Mouse (Mus musculus) spleen, postnatal 14 days (tissue): Measurements from ENCODE around the gene Ms4a18.

ENCODE experiments used
- DNase-seq, 2 experiments: peaks; one replicate each; pipeline ENCODE4 v3.0.0; 2021 to 2022; ENCODE audit warnings: low spot score in 2 of 2

Ms4a18 gene

GRCm38 (mm10) chr19:10984551-10984950, 33.3 kb downstream of the Ms4a18 start:
- no peak for DNase-seq

- peak in 1 of 2 experiments; percentile 28 for DNase-seq
Observed at GRCm38 (mm10) chr19:10983146-10983545, 34.7 kb downstream of the Ms4a18 start.

DNA sequence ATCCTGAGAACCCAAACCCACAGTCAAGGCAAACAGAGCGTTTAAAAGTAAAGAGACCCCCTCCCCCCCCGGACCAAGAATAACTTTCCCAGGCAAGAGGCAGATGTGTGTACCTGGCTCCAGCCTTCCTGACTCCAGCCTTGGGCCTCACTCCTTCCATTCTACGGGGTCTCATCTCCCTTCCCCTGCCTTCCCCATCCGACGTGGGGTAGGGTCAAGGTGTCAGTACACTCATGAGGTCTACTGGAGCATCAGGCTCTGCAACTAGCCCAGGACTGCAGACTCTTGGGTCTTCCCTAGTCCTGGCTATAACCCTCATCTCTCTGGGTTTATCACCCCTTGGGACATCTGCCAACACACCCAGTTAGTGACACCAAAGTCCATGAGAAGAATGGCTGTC, 37.6 kb downstream of the Ms4a18 start:
- no peak for DNase-seq

- peak; percentile 73 to 83 for DNase-seq
Observed at GRCm38 (mm10) chr19:10979184-10980168, 38.4 kb downstream of the Ms4a18 start.

- DNase-seq = no peak
Observed at GRCm38 (mm10) chr19:10976318-10976717, 41.5 kb downstream of the Ms4a18 start.

DNA sequence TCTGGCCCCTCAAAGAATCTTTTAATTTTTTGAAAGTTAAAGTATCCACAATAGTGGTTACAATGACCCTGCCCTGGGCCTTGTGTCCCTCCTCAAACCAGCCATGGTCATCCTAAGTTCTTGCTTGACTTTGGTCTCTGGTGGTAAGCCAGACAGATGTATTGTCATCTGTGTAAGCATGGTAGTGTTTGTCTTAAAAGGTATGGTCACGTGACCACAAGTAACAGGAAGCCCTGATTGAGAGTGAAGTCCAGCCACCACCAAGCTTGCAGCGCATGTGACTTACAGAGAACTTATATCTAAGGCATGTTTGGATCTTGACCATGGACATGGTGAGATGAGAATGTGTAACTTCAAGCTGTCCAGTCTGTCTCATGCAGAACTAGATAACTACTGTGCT, 42.6 kb downstream of the Ms4a18 start:
- DNase-seq = no peak

DNA sequence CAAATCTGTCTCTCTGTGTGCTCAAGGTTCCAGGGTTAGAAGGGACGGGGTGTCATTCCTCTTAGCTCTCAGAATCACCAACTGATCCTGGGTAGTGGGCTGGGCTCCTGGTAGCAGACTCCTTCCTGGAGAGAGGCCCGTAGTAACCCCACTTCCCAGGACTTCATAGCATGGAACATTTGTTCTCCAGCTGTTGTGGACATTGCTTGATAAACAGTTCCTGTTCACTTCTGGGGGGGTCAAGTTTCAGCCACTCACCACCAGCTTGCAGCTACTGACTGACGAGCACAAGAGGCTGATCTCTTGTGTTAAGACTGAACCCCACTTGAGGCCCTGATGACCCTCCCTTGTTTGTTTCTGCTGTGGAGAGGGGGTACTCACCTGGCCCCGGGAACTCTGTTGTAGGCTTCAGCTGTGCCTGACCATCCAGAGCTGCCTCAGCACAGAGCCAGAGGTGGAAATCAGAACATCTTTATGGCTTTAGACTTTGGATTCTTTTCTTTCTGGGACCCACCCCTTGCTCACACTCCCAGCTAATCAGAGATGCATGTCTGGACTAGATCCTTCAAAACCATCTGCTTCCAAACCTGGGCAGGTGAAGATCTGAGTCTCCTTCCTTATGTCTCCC, 43.5 kb downstream of the Ms4a18 start, which contains the start of gene Ms4a10:
TSS of gene Ms4a10 (minus strand) at position 433 of the 628 bp plus-strand sequence.
- no peak for DNase-seq

DNA sequence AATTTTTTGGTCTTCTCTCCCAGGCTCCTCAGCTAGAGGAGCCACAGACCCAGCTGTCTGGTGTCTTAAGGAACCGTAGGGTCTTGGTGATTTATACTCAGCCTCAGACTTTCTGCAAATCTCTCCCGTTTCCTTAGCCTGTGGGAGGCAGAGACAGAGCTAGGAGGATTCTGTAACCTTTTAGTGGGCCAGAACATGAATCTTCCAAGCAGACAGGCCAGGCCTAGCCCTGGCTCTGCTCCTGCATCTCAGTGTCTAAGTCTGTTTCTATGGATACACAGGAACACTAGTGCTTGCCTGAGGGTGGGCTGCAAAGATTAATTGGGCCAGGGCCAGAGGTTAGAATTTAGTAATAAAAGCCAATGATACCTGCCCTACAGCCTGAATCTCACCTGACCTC, 44.6 kb downstream of the Ms4a18 start:
- DNase-seq = no peak

GRCm38 (mm10) chr19:10972660-10973059, 45.2 kb downstream of the Ms4a18 start:
- DNase-seq = no peak

GRCm38 (mm10) chr19:10970457-10970856, 47.4 kb downstream of the Ms4a18 start:
- no peak for DNase-seq

GRCm38 (mm10) chr19:10968578-10968977, 49.3 kb downstream of the Ms4a18 start:
- no peak for DNase-seq

DNA sequence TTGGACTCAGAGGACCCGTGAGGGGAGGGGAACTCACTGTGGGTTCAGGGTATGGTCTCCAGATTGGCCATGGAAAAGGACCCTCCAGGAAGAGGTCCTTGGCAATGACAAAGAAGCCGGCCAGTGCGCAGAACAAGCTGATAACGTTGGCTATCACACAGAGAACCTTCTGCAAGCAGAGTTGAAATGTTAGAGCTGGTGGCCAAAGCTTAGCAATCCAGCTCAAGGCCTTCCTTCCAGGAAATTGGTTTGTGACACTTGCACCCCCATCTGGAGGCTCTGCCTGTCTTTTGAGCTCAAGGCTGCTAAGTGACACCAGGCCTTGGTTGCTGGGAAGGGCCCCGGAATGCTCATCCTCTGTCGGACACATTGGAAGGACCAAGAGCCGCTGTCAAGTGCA, 52.1 kb downstream of the Ms4a18 start:
- DNase-seq = no peak

GRCm38 (mm10) chr19:10959978-10960346, 57.9 kb downstream of the Ms4a18 start:
- no peak for DNase-seq

GRCm38 (mm10) chr19:10959085-10959977, 58.5 kb downstream of the Ms4a18 start:
- peak in 1 of 2 experiments; percentile 29 for DNase-seq

- no peak for DNase-seq
Observed at GRCm38 (mm10) chr19:10952021-10952939, 65.6 kb downstream of the Ms4a18 start.

DNA sequence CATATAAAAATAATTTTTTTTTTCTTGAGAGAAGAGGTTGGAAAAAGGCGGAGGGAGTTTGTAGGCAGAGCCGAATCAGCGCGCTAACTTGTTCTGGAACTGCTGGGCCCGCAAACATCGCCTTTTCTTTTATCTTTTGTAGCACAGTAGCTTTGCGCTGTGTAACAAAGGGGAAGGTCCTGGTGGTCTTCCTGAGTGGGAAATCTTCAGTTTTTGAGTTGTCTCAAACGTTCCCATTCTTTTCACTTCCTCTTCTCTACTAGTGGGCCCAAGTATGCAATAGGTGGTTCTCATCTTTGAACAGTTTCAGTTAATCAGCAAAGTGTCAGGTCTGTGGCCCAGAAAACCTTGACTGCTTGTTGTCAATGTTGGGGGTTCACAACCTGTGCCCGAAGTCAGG, 68.3 kb downstream of the Ms4a18 start:
- no peak for DNase-seq

DNA sequence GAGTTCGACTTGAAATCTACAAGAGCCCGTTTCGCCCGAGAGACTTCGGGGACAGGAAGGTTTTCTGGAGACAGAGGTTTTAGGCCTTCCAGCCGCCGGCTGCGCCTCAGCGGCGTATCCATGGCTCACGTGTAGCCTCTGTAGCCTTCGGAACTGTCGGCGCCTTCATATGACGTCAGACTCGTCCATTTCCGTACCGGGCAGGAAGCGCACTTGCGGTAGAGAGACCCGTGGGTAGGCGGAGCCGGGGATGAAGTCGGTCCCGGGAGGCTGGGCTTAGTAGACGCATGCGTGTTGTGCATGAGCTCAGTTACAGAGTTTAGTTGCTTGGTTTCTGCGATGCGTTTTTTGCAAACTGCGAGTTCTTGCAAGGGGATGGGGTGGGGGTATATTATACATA, 68.7 kb downstream of the Ms4a18 start, which contains the start of gene Ccdc86:
TSS of gene Ccdc86 (minus strand) at position 155 of the 400 bp plus-strand sequence.
- DNase-seq = peak; percentile 81 to 93

GRCm38 (mm10) chr19:10948416-10948815, 69.4 kb downstream of the Ms4a18 start:
- no peak for DNase-seq

DNA sequence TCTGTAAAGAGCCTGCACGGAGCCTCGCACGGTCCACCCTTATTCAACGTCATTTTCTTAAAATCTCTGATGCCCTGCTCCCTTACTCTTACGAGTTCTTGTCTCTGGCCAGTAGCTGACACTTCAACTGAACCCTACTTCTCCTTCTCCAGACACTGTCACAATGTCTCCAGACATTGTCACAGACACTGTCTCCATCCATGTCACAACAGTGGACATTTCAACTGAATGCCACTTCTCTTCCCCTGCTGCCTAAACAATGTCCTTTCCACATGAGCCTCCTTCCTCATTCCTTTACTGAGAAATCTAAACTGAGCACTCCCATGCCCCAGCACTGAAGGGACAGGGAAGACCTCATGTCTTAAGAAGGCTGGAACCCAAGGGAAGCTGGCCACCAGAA, 70.6 kb downstream of the Ms4a18 start:
- no peak for DNase-seq
